Mouse (Mus musculus): ENCODE measurements around the gene Gm21992. TPM values are rescaled to one million over a fixed set of nuclear protein-coding genes. Genes with fewer than 3 reads are reported as not detected.

Gm21992 gene
- polyA plus RNA-seq, 1 experiment: 28.7 TPM

DNA sequence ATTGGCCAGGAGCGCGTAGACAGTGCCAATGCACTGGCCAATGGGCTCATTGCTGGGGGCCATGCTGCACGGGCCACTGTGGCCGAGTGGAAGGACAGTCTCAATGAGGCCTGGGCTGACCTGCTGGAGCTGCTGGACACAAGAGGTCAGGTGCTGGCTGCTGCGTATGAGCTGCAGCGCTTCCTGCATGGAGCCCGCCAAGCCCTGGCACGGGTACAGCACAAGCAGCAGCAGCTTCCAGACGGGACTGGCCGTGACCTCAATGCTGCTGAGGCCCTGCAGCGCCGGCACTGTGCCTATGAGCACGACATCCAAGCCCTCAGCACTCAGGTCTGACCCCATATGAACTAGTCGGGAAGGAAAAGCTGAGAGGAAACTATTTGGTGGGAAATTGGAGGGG lies 64.8 kb downstream of the Gm21992 start:
- DNase-seq (ENCODE audit: low read depth): no peak
- TF ChIP-seq CTCF (IDR thresholded peaks at IDR 0.05; ENCODE audit: borderline replicate concordance, extremely low read depth, insufficient read depth, insufficient read length) (no peak), POLR2A (IDR thresholded peaks at IDR 0.05; ENCODE audit: borderline replicate concordance, extremely low read depth, insufficient read depth, insufficient read length, poor library complexity, severe bottlenecking) (no peak)

- TF ChIP-seq POLR2A (IDR thresholded peaks at IDR 0.05; ENCODE audit: borderline replicate concordance, extremely low read depth, insufficient read depth, insufficient read length, poor library complexity, severe bottlenecking) (no peak), CTCF (IDR thresholded peaks at IDR 0.05; ENCODE audit: borderline replicate concordance, extremely low read depth, insufficient read depth, insufficient read length) (no peak)
- no peak for DNase-seq (ENCODE audit: low read depth)
These were observed 65.7 kb downstream of the Gm21992 start for GRCm38 (mm10) chr19:4745681-4746080.

DNA sequence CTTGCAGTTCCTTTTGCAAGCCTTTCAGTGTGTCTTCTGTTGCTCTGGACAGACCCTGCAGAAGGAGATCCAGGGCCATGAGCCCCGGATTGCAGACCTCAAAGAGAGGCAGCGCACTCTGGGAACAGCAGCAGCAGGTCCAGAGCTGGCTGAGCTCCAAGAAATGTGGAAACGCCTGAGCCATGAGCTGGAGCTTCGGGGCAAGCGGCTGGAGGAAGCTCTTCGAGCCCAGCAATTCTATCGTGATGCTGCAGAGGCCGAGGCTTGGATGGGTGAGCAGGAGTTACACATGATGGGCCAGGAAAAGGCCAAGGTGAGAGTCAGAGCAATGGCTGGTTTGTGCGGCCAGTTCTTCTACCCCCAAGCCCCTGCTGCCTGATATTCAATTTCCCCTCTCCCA lies 66.4 kb downstream of the Gm21992 start:
- TF ChIP-seq POLR2A (IDR thresholded peaks at IDR 0.05; ENCODE audit: borderline replicate concordance, extremely low read depth, insufficient read depth, insufficient read length, poor library complexity, severe bottlenecking) (no peak), CTCF (IDR thresholded peaks at IDR 0.05; ENCODE audit: borderline replicate concordance, extremely low read depth, insufficient read depth, insufficient read length) (no peak)
- DNase-seq (ENCODE audit: low read depth): peak; percentile 40

DNA sequence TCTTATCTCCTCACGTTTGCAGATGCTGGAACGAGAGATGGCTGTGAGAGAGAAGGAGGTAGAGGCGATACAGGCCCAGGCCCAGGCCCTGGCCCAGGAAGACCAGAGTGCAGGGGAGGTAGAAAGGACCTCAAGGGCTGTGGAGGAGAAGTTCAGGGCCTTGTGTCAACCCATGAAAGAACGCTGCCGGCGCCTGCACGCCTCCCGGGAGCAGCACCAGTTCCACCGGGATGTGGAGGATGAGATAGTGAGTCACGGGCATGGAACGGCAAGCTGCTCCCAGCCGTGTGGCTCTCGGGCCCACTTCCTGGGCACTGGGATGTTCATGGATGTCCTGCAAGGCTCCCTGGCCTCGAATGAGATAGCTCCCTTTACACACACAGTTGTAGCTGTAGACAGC lies 67.4 kb downstream of the Gm21992 start:
- no peak for DNase-seq (ENCODE audit: low read depth)
- TF ChIP-seq CTCF (IDR thresholded peaks at IDR 0.05; ENCODE audit: borderline replicate concordance, extremely low read depth, insufficient read depth, insufficient read length): no peak
- TF ChIP-seq POLR2A (IDR thresholded peaks at IDR 0.05; ENCODE audit: borderline replicate concordance, extremely low read depth, insufficient read depth, insufficient read length, poor library complexity, severe bottlenecking): no peak

DNA sequence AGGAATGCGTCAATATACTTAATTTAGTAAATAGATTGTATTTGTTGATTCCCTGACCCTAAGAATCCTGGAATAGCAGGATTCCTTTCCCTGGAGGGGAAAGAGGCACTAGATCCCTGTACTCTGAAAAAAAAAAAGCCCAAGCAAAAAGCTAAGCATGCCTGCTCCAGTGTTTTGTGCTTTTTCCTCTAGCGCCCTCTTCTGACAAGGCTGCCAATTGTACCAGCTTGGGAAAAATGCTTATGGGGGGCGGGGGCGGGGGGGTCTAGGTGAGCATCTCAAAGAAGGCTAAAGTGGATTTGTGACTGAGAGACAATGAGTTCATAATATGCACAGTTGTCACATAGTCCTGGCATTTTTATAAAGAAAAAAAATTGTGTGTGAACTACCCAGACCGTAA lies 67.9 kb downstream of the Gm21992 start:
- peak; percentile 60 for DNase-seq (ENCODE audit: low read depth)
- TF ChIP-seq POLR2A (IDR thresholded peaks at IDR 0.05; ENCODE audit: borderline replicate concordance, extremely low read depth, insufficient read depth, insufficient read length, poor library complexity, severe bottlenecking): no peak
- peak; percentile 63; the same call in 1 of the 2 replicates for TF ChIP-seq CTCF (IDR thresholded peaks at IDR 0.05; ENCODE audit: borderline replicate concordance, extremely low read depth, insufficient read depth, insufficient read length)

DNA sequence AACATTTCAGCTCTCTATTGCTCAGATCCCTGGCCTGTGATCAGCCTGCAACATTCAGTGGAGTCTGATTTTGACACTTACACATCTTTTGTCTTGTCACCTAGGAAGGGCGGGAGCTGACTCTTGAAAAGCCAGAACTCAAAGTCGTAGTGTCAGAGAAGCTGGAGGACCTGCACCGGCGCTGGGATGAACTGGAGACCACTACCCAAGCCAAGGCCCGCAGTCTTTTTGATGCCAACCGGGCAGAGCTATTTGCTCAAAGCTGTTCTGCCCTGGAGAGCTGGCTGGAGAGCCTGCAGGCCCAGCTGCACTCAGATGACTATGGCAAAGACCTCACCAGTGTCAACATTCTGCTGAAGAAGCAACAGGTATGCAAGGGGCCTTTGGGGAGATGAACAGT lies 69.2 kb downstream of the Gm21992 start:
- DNase-seq (ENCODE audit: low read depth): no peak
- TF ChIP-seq CTCF (IDR thresholded peaks at IDR 0.05; ENCODE audit: borderline replicate concordance, extremely low read depth, insufficient read depth, insufficient read length) (no peak), POLR2A (IDR thresholded peaks at IDR 0.05; ENCODE audit: borderline replicate concordance, extremely low read depth, insufficient read depth, insufficient read length, poor library complexity, severe bottlenecking) (no peak)

GRCm38 (mm10) chr19:4741482-4741881 lies 69.9 kb downstream of the Gm21992 start:
- no peak for TF ChIP-seq POLR2A (IDR thresholded peaks at IDR 0.05; ENCODE audit: borderline replicate concordance, extremely low read depth, insufficient read depth, insufficient read length, poor library complexity, severe bottlenecking)
- TF ChIP-seq CTCF (IDR thresholded peaks at IDR 0.05; ENCODE audit: borderline replicate concordance, extremely low read depth, insufficient read depth, insufficient read length): no peak
- DNase-seq (ENCODE audit: low read depth): no peak

- TF ChIP-seq CTCF (IDR thresholded peaks at IDR 0.05; ENCODE audit: borderline replicate concordance, extremely low read depth, insufficient read depth, insufficient read length) (no peak), POLR2A (IDR thresholded peaks at IDR 0.05; ENCODE audit: borderline replicate concordance, extremely low read depth, insufficient read depth, insufficient read length, poor library complexity, severe bottlenecking) (no peak)
- DNase-seq (ENCODE audit: low read depth): no peak
These were observed 71.7 kb downstream of the Gm21992 start for GRCm38 (mm10) chr19:4739762-4740161.

GRCm38 (mm10) chr19:4739053-4739452 lies 72.4 kb downstream of the Gm21992 start:
- TF ChIP-seq POLR2A (IDR thresholded peaks at IDR 0.05; ENCODE audit: borderline replicate concordance, extremely low read depth, insufficient read depth, insufficient read length, poor library complexity, severe bottlenecking): no peak
- DNase-seq (ENCODE audit: low read depth): no peak

GRCm38 (mm10) chr19:4737866-4738265 lies 73.5 kb downstream of the Gm21992 start:
- TF ChIP-seq CTCF (IDR thresholded peaks at IDR 0.05; ENCODE audit: borderline replicate concordance, extremely low read depth, insufficient read depth, insufficient read length): no peak
- TF ChIP-seq POLR2A (IDR thresholded peaks at IDR 0.05; ENCODE audit: borderline replicate concordance, extremely low read depth, insufficient read depth, insufficient read length, poor library complexity, severe bottlenecking): no peak
- no peak for DNase-seq (ENCODE audit: low read depth)

GRCm38 (mm10) chr19:4733052-4733451 lies 78.4 kb downstream of the Gm21992 start:
- no peak for DNase-seq (ENCODE audit: low read depth)
- no peak for TF ChIP-seq POLR2A (IDR thresholded peaks at IDR 0.05; ENCODE audit: borderline replicate concordance, extremely low read depth, insufficient read depth, insufficient read length, poor library complexity, severe bottlenecking)
- no peak for TF ChIP-seq CTCF (IDR thresholded peaks at IDR 0.05; ENCODE audit: borderline replicate concordance, extremely low read depth, insufficient read depth, insufficient read length)

DNA sequence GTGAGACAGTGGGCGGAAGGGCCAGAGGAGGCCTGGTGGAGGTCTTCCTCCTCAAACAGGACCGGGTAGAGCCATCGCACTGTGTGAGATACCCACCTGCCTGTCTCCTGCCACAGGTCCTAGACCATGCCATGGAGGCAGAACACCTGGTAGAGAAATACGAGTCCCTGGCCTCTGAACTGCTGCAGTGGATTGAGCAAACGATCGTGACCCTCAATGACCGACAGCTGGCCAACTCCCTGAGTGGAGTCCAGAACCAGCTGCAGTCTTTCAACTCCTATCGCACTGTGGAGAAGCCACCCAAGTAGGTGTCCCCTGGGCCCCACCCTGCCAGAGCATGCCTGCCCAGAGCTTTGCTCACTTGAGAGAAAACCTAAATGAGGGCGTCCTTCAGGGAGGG lies 82.2 kb downstream of the Gm21992 start:
- no peak for TF ChIP-seq CTCF (IDR thresholded peaks at IDR 0.05; ENCODE audit: borderline replicate concordance, extremely low read depth, insufficient read depth, insufficient read length)
- TF ChIP-seq POLR2A (IDR thresholded peaks at IDR 0.05; ENCODE audit: borderline replicate concordance, extremely low read depth, insufficient read depth, insufficient read length, poor library complexity, severe bottlenecking): no peak
- no peak for DNase-seq (ENCODE audit: low read depth)

Measured in brain, embryonic 14.5 days (tissue).